Mouse (Mus musculus) E14TG2a.4 (cell line): Measurements from ENCODE around the gene Dnajb6.

Source experiments
- CTCF ChIP-seq: conservative IDR thresholded peaks from 2 replicates; pipeline ENCODE4 v1.5.1; 2014; ENCODE audit warnings: low read length
- NANOG ChIP-seq: IDR thresholded peaks from 2 replicates; pipeline ENCODE4 v1.6.1; 2014; ENCODE audit warnings: borderline replicate concordance, low read length, mixed read lengths
- POU5F1 ChIP-seq: IDR thresholded peaks from 2 replicates; pipeline ENCODE4 v1.6.1; 2014; ENCODE audit warnings: low read length, borderline replicate concordance

DNA sequence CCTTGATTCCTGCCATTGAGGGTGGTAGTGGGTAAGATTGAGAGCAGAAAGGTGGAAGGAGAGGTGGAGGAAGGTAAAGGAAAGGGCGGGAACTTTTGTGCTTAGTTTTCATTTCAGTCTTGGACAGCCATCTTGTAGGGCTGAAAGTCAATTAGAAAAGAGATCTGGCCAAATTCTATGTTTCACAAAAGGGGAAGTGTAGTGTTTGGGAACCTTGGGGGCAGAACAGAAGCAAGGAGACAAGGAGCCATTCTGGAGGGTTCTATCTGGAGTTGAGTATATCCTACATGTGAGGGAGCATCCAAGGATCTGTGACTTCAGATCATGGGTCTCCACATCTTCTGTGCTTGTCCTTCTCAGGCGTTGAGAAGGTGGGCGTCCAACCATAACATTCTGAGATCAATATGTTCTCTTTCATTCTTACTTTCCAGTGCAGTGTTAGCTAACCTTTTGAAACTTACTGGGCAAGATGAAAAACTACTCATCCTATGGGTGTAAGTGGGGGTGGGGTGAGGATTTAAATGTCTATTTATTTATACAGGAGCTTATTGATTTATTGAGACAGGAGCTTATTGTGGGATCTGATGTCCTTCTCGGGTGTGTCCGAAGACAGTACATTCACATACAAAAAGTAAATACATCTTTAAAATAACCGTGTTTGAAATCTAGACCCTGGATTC is 517 bp upstream of the Dnajb6 start:
- TF ChIP-seq CTCF (no peak), POU5F1 (no peak), NANOG (no peak)
